Mouse (Mus musculus) liver, embryonic 12.5 days (tissue): ENCODE measurements at regions not wholly inside any gene's neighbourhood (a gene's known extent, or its start where the extent isn't known, plus 50 kb on each side); places are given as distances from the start of the nearest gene placed in this dataset.
"Not testable (repeated sequence)": the region's sequence is repeated elsewhere in the genome, so short reads cannot be mapped to it uniquely, and the experiment has no call there.

Experiments
- ATAC-seq: fragments of 200-750 bp; cut with Nextera tagmentation; 2 replicates; pipeline ENCODE4 v1.8.0; 2017; ENCODE audit warnings: moderate number of reproducible peaks, mild to moderate bottlenecking, moderate library complexity
- H3K27ac ChIP-seq: fragments of 300-500 bp; sonication (generic); 2 replicates; pipeline ENCODE4 v1.5.1; 2016; ENCODE audit warnings: mild to moderate bottlenecking
- H3K27me3 ChIP-seq: fragments of 300-500 bp; sonication (generic); replicated peaks from 2 replicates; pipeline ENCODE4 v1.6.1; 2016; ENCODE audit warnings: mild to moderate bottlenecking, moderate library complexity
- H3K36me3 ChIP-seq: fragments of 300-500 bp; sonication (generic); 2 replicates; pipeline ENCODE4 v1.6.1; 2016; ENCODE audit warnings: mild to moderate bottlenecking, moderate library complexity
- H3K4me1 ChIP-seq: fragments of 300-500 bp; sonication (generic); 2 replicates; pipeline ENCODE4 v1.6.1; 2016
- H3K4me2 ChIP-seq: fragments of 300-500 bp; sonication (generic); 2 replicates; pipeline ENCODE4 v1.6.1; 2016; ENCODE audit warnings: mild to moderate bottlenecking, moderate library complexity
- H3K4me3 ChIP-seq: fragments of 300-500 bp; sonication (generic); 2 replicates; pipeline ENCODE4 v1.5.1; 2016; ENCODE audit warnings: mild to moderate bottlenecking, moderate library complexity
- H3K9ac ChIP-seq: fragments of 300-500 bp; sonication (generic); 2 replicates; pipeline ENCODE4 v1.6.1; 2016; ENCODE audit warnings: mild to moderate bottlenecking, moderate library complexity
- H3K9me3 ChIP-seq: fragments of 300-500 bp; sonication (generic); replicated peaks from 2 replicates; pipeline ENCODE4 v1.6.1; 2016; ENCODE audit warnings: mild to moderate bottlenecking, moderate library complexity
- WGBS: fragments of 180-500 bp; shearing (Covaris S2); methylation state at CpG from one replicate; pipeline ENCODE4 v1.1.7; 2016; ENCODE audit not compliant: insufficient replicate concordance; 5-methylcytosine and 5-hydroxymethylcytosine counted together

- WGBS = 59% methylated on average over 4 of the region's 4 CpGs
- Histone ChIP-seq H3K27me3 (no peaks in the 10 kb centered on the region), H3K27ac (no peak overlapping the region), H3K36me3 (no peaks in the 10 kb centered on the region), H3K4me3 (no peak overlapping the region), H3K9ac (no peak overlapping the region), H3K4me1 (no peaks in the 10 kb centered on the region), H3K9me3 (no peaks in the 10 kb centered on the region), H3K4me2 (no peak overlapping the region)
- ATAC-seq = no peak
Measured at GRCm38 (mm10) chr3:21726747-21727505, 349.5 kb upstream of the Tbl1xr1 start.

- Histone ChIP-seq H3K9ac (no peak overlapping the region), H3K27me3 (no peaks in the 10 kb centered on the region), H3K27ac (no peak overlapping the region), H3K9me3 (no peaks in the 10 kb centered on the region), H3K4me1 (no peaks in the 10 kb centered on the region), H3K4me2 (no peak overlapping the region), H3K36me3 (no peaks in the 10 kb centered on the region), H3K4me3 (no peak overlapping the region)
- WGBS = 66% methylated on average over 4 of the region's 4 CpGs
- ATAC-seq = no peak
Measured at GRCm38 (mm10) chr3:21728019-21728418, 348.4 kb upstream of the Tbl1xr1 start.

GRCm38 (mm10) chr3:21729328-21729727 lies 347.1 kb upstream of the Tbl1xr1 start:
- WGBS = 81% methylated on average over 1 of the region's 1 CpGs
- H3K9ac ChIP-seq = no peak overlapping the region
- no peak overlapping the region for H3K4me2 ChIP-seq
- no peaks in the 10 kb centered on the region for H3K27me3 ChIP-seq
- no peak overlapping the region for H3K4me3 ChIP-seq
- no peaks in the 10 kb centered on the region for H3K9me3 ChIP-seq
- no peaks in the 10 kb centered on the region for H3K36me3 ChIP-seq
- H3K4me1 ChIP-seq = no peaks in the 10 kb centered on the region
- no peak for ATAC-seq
- no peak overlapping the region for H3K27ac ChIP-seq

- not testable (repeated sequence) for H3K4me1 ChIP-seq, ATAC-seq, H3K9me3 ChIP-seq, H3K4me3 ChIP-seq, H3K27me3 ChIP-seq, H3K4me2 ChIP-seq, H3K27ac ChIP-seq, H3K9ac ChIP-seq, H3K36me3 ChIP-seq
- 77% methylated on average over 2 of the region's 2 CpGs for WGBS
Measured at GRCm38 (mm10) chr3:21735688-21736087, 340.8 kb upstream of the Tbl1xr1 start.

GRCm38 (mm10) chr3:21739720-21740119 lies 336.7 kb upstream of the Tbl1xr1 start:
- Histone ChIP-seq H3K27me3 (no peaks in the 10 kb centered on the region), H3K9me3 (peaks cover 7% of the 10 kb centered on the region; the same call in 1 of the 2 replicates), H3K4me1 (no peaks in the 10 kb centered on the region), H3K4me3 (no peak overlapping the region), H3K27ac (no peak overlapping the region), H3K9ac (no peak overlapping the region), H3K4me2 (no peak overlapping the region), H3K36me3 (no peaks in the 10 kb centered on the region)
- ATAC-seq = no peak
- WGBS = 52% methylated on average over 4 of the region's 4 CpGs

GRCm38 (mm10) chr3:21744107-21744506 lies 332.3 kb upstream of the Tbl1xr1 start:
- Histone ChIP-seq H3K4me3 (no peak overlapping the region), H3K27me3 (no peaks in the 10 kb centered on the region), H3K4me1 (no peaks in the 10 kb centered on the region), H3K27ac (no peak overlapping the region), H3K4me2 (no peak overlapping the region), H3K9me3 (no peaks in the 10 kb centered on the region), H3K9ac (no peak overlapping the region), H3K36me3 (no peaks in the 10 kb centered on the region)
- ATAC-seq = no peak
- 67% methylated on average over 1 of the region's 1 CpGs for WGBS

GRCm38 (mm10) chr3:21760516-21761218 lies 315.8 kb upstream of the Tbl1xr1 start:
- no peaks in the 10 kb centered on the region for H3K27me3 ChIP-seq
- H3K27ac ChIP-seq = no peak overlapping the region
- WGBS = 35% methylated on average over 2 of the region's 2 CpGs
- H3K36me3 ChIP-seq = no peaks in the 10 kb centered on the region
- no peak overlapping the region for H3K4me3 ChIP-seq
- ATAC-seq = no peak
- no peak overlapping the region for H3K9ac ChIP-seq
- H3K4me1 ChIP-seq = no peaks in the 10 kb centered on the region
- H3K9me3 ChIP-seq = no peaks in the 10 kb centered on the region
- H3K4me2 ChIP-seq = no peak overlapping the region

GRCm38 (mm10) chr3:21761219-21761600 lies 315.2 kb upstream of the Tbl1xr1 start:
- Histone ChIP-seq H3K4me1 (no peaks in the 10 kb centered on the region), H3K4me3 (no peak overlapping the region), H3K9ac (no peak overlapping the region), H3K27ac (no peak overlapping the region), H3K36me3 (no peaks in the 10 kb centered on the region), H3K27me3 (no peaks in the 10 kb centered on the region), H3K4me2 (no peak overlapping the region), H3K9me3 (no peaks in the 10 kb centered on the region)
- ATAC-seq = no peak

- no peaks in the 10 kb centered on the region for H3K36me3 ChIP-seq
- no peak overlapping the region for H3K27ac ChIP-seq
- no peak overlapping the region for H3K4me2 ChIP-seq
- H3K9ac ChIP-seq = no peak overlapping the region
- H3K4me1 ChIP-seq = no peaks in the 10 kb centered on the region
- no peaks in the 10 kb centered on the region for H3K27me3 ChIP-seq
- no peaks in the 10 kb centered on the region for H3K9me3 ChIP-seq
- H3K4me3 ChIP-seq = no peak overlapping the region
- 56% methylated on average over 3 of the region's 3 CpGs for whole genome bisulfite sequencing
- ATAC-seq = no peak
Measured at GRCm38 (mm10) chr3:21761909-21762308, 314.5 kb upstream of the Tbl1xr1 start.

- Histone ChIP-seq H3K27me3 (no peaks in the 10 kb centered on the region), H3K36me3 (no peaks in the 10 kb centered on the region), H3K4me1 (no peaks in the 10 kb centered on the region), H3K9ac (no peak overlapping the region), H3K27ac (no peak overlapping the region), H3K4me3 (no peak overlapping the region), H3K9me3 (no peaks in the 10 kb centered on the region), H3K4me2 (no peak overlapping the region)
- 67% methylated on average over 1 of the region's 1 CpGs for WGBS
- no peak for ATAC-seq
Measured at GRCm38 (mm10) chr3:21768081-21768480, 308.4 kb upstream of the Tbl1xr1 start.

- H3K4me1 ChIP-seq = peaks cover 16% of the 10 kb centered on the region
- no peaks in the 10 kb centered on the region for H3K36me3 ChIP-seq
- H3K4me2 ChIP-seq = no peak overlapping the region
- no peak overlapping the region for H3K4me3 ChIP-seq
- ATAC-seq = no peak
- H3K9ac ChIP-seq = no peak overlapping the region
- H3K27me3 ChIP-seq = no peaks in the 10 kb centered on the region
- WGBS = 71% methylated on average over 9 of the region's 9 CpGs
- no peaks in the 10 kb centered on the region for H3K9me3 ChIP-seq
- H3K27ac ChIP-seq = no peak overlapping the region
Measured at GRCm38 (mm10) chr3:21769920-21770547, 306.4 kb upstream of the Tbl1xr1 start.

GRCm38 (mm10) chr3:21771752-21772298 lies 304.6 kb upstream of the Tbl1xr1 start:
- Histone ChIP-seq H3K36me3 (no peaks in the 10 kb centered on the region), H3K27me3 (no peaks in the 10 kb centered on the region), H3K27ac (no peak overlapping the region), H3K4me2 (no peak overlapping the region), H3K4me3 (no peak overlapping the region), H3K9ac (no peak overlapping the region), H3K4me1 (peaks cover 22% of the 10 kb centered on the region), H3K9me3 (no peaks in the 10 kb centered on the region)
- WGBS = 71% methylated on average over 4 of the region's 4 CpGs
- ATAC-seq = no peak
